Comparison of ENCODE assay signal across 21 mouse cellular contexts in the genomic region with DNA sequence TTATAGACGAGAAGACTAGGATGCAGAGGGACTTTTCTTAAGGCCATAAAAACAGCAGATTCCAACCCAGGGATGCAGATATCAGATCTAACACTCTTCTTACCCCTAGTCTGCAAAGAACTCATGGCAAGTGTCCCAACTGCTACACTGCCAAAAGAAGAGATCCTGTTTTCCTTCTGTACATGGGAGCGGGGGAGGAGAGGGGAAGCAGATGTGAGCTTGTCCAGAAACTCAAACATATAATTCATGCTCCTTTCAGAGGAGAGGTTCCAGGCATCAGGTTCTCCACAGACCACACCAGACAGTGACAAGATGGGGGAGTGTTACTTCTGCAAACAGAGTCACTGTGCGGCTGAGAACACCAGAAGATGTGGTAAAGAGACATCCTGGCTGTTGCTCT.
DNase-seq lines count a peak whose midpoint lies in the region; ATAC-seq and TF ChIP-seq lines count a peak whose summit lies in the region.
"Had no signal": no experiment of that assay in that cellular context is flagged by ENCODE, and none has a peak within 500 bp of the region (broad histone marks: within the 10 kb centered on the region; RNA-seq: fewer than 3 reads in every experiment).

No protein-coding gene starts in this region.

- no peaks in the 10 kb centered on the region for H3K27me3 ChIP-seq in forebrain, embryonic 14.5 days (replicated peaks; ENCODE audit: control insufficient read depth, insufficient read depth, low read length)
- H3K27me3 ChIP-seq in forebrain, postnatal 0 days (ENCODE audit: insufficient read depth, low read length): no peaks in the 10 kb centered on the region
- H3K27me3 ChIP-seq in kidney, embryonic 14.5 days (ENCODE audit: control insufficient read depth, insufficient read depth, low read length): no peaks in the 10 kb centered on the region
- H3K27me3 ChIP-seq in limb, embryonic 14.5 days (ENCODE audit: control insufficient read depth, insufficient read depth, low read length): no peaks in the 10 kb centered on the region
- H3K27me3 ChIP-seq: limb, embryonic 15.5 days; liver, embryonic 15.5 days; neural tube, embryonic 15.5 days had no signal

- no peak for TF ChIP-seq POLR2A in limb, embryonic 14.5 days (IDR thresholded peaks at IDR 0.05; ENCODE audit: borderline replicate concordance, extremely low read depth, insufficient read depth, insufficient read length)

- TF ChIP-seq CTCF in forebrain, postnatal 0 days (IDR thresholded peaks at IDR 0.05; ENCODE audit: low read depth): no peak

- no peak overlapping the region for H3K4me2 ChIP-seq in forebrain, embryonic 14.5 days (ENCODE audit: low read length)
- no peak overlapping the region for H3K4me2 ChIP-seq in forebrain, postnatal 0 days (ENCODE audit: low read depth)
- H3K4me2 ChIP-seq in kidney, embryonic 14.5 days (replicated peaks; ENCODE audit: low read depth, low read length): no peak overlapping the region
- H3K4me2 ChIP-seq in limb, embryonic 14.5 days (replicated peaks; ENCODE audit: low read depth, low read length, severe bottlenecking): no peak overlapping the region
- H3K4me2 ChIP-seq: heart, embryonic 11.5 days; hindbrain, embryonic 14.5 days; limb, embryonic 15.5 days; liver, embryonic 15.5 days; neural tube, embryonic 15.5 days had no signal

- 81% methylated on average over 3 of the region's 3 CpGs for WGBS in forebrain, embryonic 14.5 days
- 72% methylated on average over 3 of the region's 3 CpGs for WGBS in forebrain, postnatal 0 days
- WGBS in kidney, embryonic 14.5 days: 39% methylated on average over 3 of the region's 3 CpGs
- WGBS in limb, embryonic 14.5 days: 69% methylated on average over 3 of the region's 3 CpGs

- no peaks in the 10 kb centered on the region for H3K36me3 ChIP-seq in forebrain, embryonic 14.5 days (ENCODE audit: control insufficient read depth, insufficient read depth, low read length)
- H3K36me3 ChIP-seq in forebrain, postnatal 0 days (ENCODE audit: insufficient read depth): no peaks in the 10 kb centered on the region
- H3K36me3 ChIP-seq in kidney, embryonic 14.5 days (ENCODE audit: control insufficient read depth, insufficient read depth, low read length): no peaks in the 10 kb centered on the region
- no peaks in the 10 kb centered on the region for H3K36me3 ChIP-seq in limb, embryonic 14.5 days (ENCODE audit: control insufficient read depth, insufficient read depth, low read length)
- H3K36me3 ChIP-seq: limb, embryonic 15.5 days; liver, embryonic 15.5 days; neural tube, embryonic 15.5 days had no signal

- no peak for ATAC-seq in forebrain, embryonic 14.5 days
- no peak for ATAC-seq in forebrain, postnatal 0 days
- peak; percentile 45; the same call in 1 of the 2 replicates for ATAC-seq in kidney, embryonic 14.5 days (ENCODE audit: low FRiP score, low TSS enrichment)
- ATAC-seq in limb, embryonic 14.5 days (ENCODE audit: low FRiP score, low read depth): no peak
- ATAC-seq: activated CD4-positive, CD25-positive, alpha-beta regulatory T cell, adult 4 months; CD4-positive, CD25-positive, alpha-beta regulatory T cell, adult 4 months had no signal

- peaks cover 14% of the 10 kb centered on the region for H3K4me1 ChIP-seq in forebrain, embryonic 14.5 days (ENCODE audit: control insufficient read depth, insufficient read depth, low read length)
- H3K4me1 ChIP-seq in forebrain, postnatal 0 days (ENCODE audit: insufficient read depth): 0 out of 2 replicates have a peak, but pooled peaks cover 4% of the 10 kb centered on the region
- no peaks in the 10 kb centered on the region for H3K4me1 ChIP-seq in kidney, embryonic 14.5 days (ENCODE audit: control insufficient read depth, insufficient read depth, low read length)
- peaks cover 8% of the 10 kb centered on the region; the same call in 1 of the 2 replicates for H3K4me1 ChIP-seq in limb, embryonic 14.5 days (ENCODE audit: control insufficient read depth, insufficient read depth, low read length)
- H3K4me1 ChIP-seq: liver, embryonic 15.5 days had no signal

- no peak overlapping the region for H3K4me3 ChIP-seq in forebrain, embryonic 14.5 days (ENCODE audit: low read depth, low read length)
- H3K4me3 ChIP-seq in forebrain, postnatal 0 days (ENCODE audit: low read depth, low read length): no peak overlapping the region
- no peak overlapping the region for H3K4me3 ChIP-seq in kidney, embryonic 14.5 days (ENCODE audit: low read length)
- no peak overlapping the region for H3K4me3 ChIP-seq in limb, embryonic 14.5 days (replicated peaks; ENCODE audit: low read length)
- H3K4me3 ChIP-seq: limb, embryonic 15.5 days; liver, embryonic 15.5 days; neural tube, embryonic 15.5 days had no signal

- DNase-seq in forebrain, embryonic 14.5 days (ENCODE audit: low spot score): peak; percentile 25
- no peak for DNase-seq in forebrain, postnatal 0 days
- DNase-seq in kidney, postnatal 25 days: no peak
- peak; percentile 36 for DNase-seq in ovary, postnatal 14 days (ENCODE audit: low spot score)
- no peak for DNase-seq in ovary, adult 18-20 months (ENCODE audit: low spot score)
- DNase-seq in limb, embryonic 14.5 days (ENCODE audit: low spot score): peak; percentile 65
- DNase-seq: adrenal gland, postnatal 14 days; cerebellum, adult 18-20 months; cerebellum, postnatal 25 days; kidney, adult 2 months; lung, postnatal 10 days; midbrain, embryonic 14.5 days; right cerebral cortex, postnatal 4 days had no signal

- no peak overlapping the region for H3K9ac ChIP-seq in forebrain, embryonic 14.5 days (ENCODE audit: low read length)
- no peak overlapping the region for H3K9ac ChIP-seq in forebrain, postnatal 0 days
- H3K9ac ChIP-seq in kidney, embryonic 14.5 days (ENCODE audit: low read depth, low read length): no peak overlapping the region
- H3K9ac ChIP-seq in limb, embryonic 14.5 days (ENCODE audit: low read depth, low read length, severe bottlenecking): no peak overlapping the region
- H3K9ac ChIP-seq: hindbrain, embryonic 14.5 days; limb, embryonic 15.5 days; liver, embryonic 15.5 days; neural tube, embryonic 15.5 days had no signal

- H3K9me3 ChIP-seq in forebrain, embryonic 14.5 days (replicated peaks; ENCODE audit: control insufficient read depth, low read length): no peaks in the 10 kb centered on the region
- H3K9me3 ChIP-seq in forebrain, postnatal 0 days (ENCODE audit: low read length): no peaks in the 10 kb centered on the region
- H3K9me3 ChIP-seq in kidney, embryonic 14.5 days (ENCODE audit: control insufficient read depth, low read length): no peaks in the 10 kb centered on the region
- no peaks in the 10 kb centered on the region for H3K9me3 ChIP-seq in limb, embryonic 14.5 days (ENCODE audit: control insufficient read depth, low read length)
- H3K9me3 ChIP-seq: limb, embryonic 15.5 days; liver, embryonic 15.5 days; neural tube, embryonic 15.5 days had no signal

- H3K27ac ChIP-seq in forebrain, embryonic 14.5 days (ENCODE audit: low read depth, low read length): no peak overlapping the region
- H3K27ac ChIP-seq in forebrain, postnatal 0 days (ENCODE audit: low read depth, low read length): no peak overlapping the region
- no peak overlapping the region for H3K27ac ChIP-seq in kidney, embryonic 14.5 days (ENCODE audit: low read depth, low read length)
- no peak overlapping the region for H3K27ac ChIP-seq in limb, embryonic 14.5 days (replicated peaks; ENCODE audit: low read depth, low read length)
- H3K27ac ChIP-seq: hindbrain, embryonic 14.5 days; limb, embryonic 15.5 days; liver, embryonic 15.5 days; neural tube, embryonic 15.5 days had no signal

Comparison
In these comparisons a context has a peak if more than half of its experiments do, and no peak if none do; other contexts are left out.
1. DNase-seq: peak in forebrain, embryonic 14.5 days (single experiment), ovary, postnatal 14 days (single experiment) and limb, embryonic 14.5 days (single experiment); none in forebrain, postnatal 0 days (single experiment), kidney, postnatal 25 days (0 of 2) and ovary, adult 18-20 months (single experiment).